In genomic region chr2:170152856-170153255, GRCm38 (mm10) we compare ENCODE assay signal across 8 mouse cellular contexts. TPM values are rescaled to one million over a fixed set of nuclear protein-coding genes. Genes with fewer than 3 reads are reported as not detected.
DNase-seq lines count a peak whose midpoint lies in the region; ATAC-seq and TF ChIP-seq lines count a peak whose summit lies in the region.

No protein-coding gene starts in this region.

- H3K4me1 ChIP-seq in lung, adult 2 months (ENCODE audit: control insufficient read depth, insufficient read depth, low read length): peaks cover 12% of the 10 kb centered on the region
- peaks cover 2% of the 10 kb centered on the region; the same call in 1 of the 2 replicates for H3K4me1 ChIP-seq in bone marrow, adult 2 months (ENCODE audit: control insufficient read depth, insufficient read depth, low read length)
- H3K4me1 ChIP-seq in heart, embryonic 16.5 days (ENCODE audit: control insufficient read depth, insufficient read depth, low read length): peaks cover 34% of the 10 kb centered on the region
- H3K4me1 ChIP-seq in liver, postnatal 0 days (ENCODE audit: insufficient read depth): peaks cover 33% of the 10 kb centered on the region

- ATAC-seq in heart, embryonic 16.5 days (replicated peaks; ENCODE audit: extremely low read depth, insufficient read depth, low FRiP score): no peak
- ATAC-seq in liver, postnatal 0 days: no peak

- no peak overlapping the region for H3K4me3 ChIP-seq in lung, adult 2 months (replicated peaks; ENCODE audit: extremely low read depth, low read depth, low read length)
- peak overlapping the region; percentile 76 for H3K4me3 ChIP-seq in bone marrow, adult 2 months (replicated peaks; ENCODE audit: control insufficient read depth, low read depth, low read length)
- peak overlapping the region; percentile 52 for H3K4me3 ChIP-seq in heart, embryonic 16.5 days (ENCODE audit: low read length)
- H3K4me3 ChIP-seq in liver, postnatal 0 days (ENCODE audit: low read depth, low read length): peak overlapping the region; percentile 66

- peak overlapping the region; percentile 46; the same call in 1 of the 2 replicates for H3K9ac ChIP-seq in heart, embryonic 16.5 days (ENCODE audit: low read length)
- H3K9ac ChIP-seq in liver, postnatal 0 days (replicated peaks): peak overlapping the region; percentile 89

- peak overlapping the region; percentile 82 for H3K27ac ChIP-seq in bone marrow, adult 2 months (ENCODE audit: control insufficient read depth, insufficient read depth, low read depth, low read length, poor library complexity)
- peak overlapping the region; percentile 95 for H3K27ac ChIP-seq in heart, embryonic 16.5 days (ENCODE audit: low read length)
- peak overlapping the region; percentile 97 for H3K27ac ChIP-seq in liver, postnatal 0 days (ENCODE audit: low read depth)

- TF ChIP-seq CTCF in lung, adult 2 months (IDR thresholded peaks at IDR 0.05; ENCODE audit: insufficient read depth, low read length): no peak
- TF ChIP-seq CTCF in bone marrow, adult 2 months (IDR thresholded peaks at IDR 0.05; ENCODE audit: control insufficient read depth, insufficient read depth, low read length): no peak
- no peak for TF ChIP-seq CTCF in liver, postnatal 0 days (IDR thresholded peaks at IDR 0.05; ENCODE audit: low read depth)

- no peaks in the 10 kb centered on the region for H3K36me3 ChIP-seq in heart, embryonic 16.5 days (ENCODE audit: control insufficient read depth, insufficient read depth)
- no peaks in the 10 kb centered on the region for H3K36me3 ChIP-seq in liver, postnatal 0 days (replicated peaks; ENCODE audit: insufficient read depth, low read length)

- no peak for TF ChIP-seq EP300 in liver, postnatal 0 days (IDR thresholded peaks at IDR 0.05; ENCODE audit: low read depth)

- peak; percentile 30 for DNase-seq in lung, adult 2 months
- DNase-seq in lung, postnatal 25 days (ENCODE audit: low spot score): no peak
- DNase-seq in liver, postnatal 0 days: peak; percentile 37
- no peak for DNase-seq in layer of hippocampus, postnatal 36 days
- DNase-seq in cerebellum, adult 9-11 months: no peak
- no peak for DNase-seq in left cerebral cortex, adult 11 months (ENCODE audit: low spot score)

- 15% methylated on average over 7 of the region's 7 CpGs for WGBS in lung, adult 2 months
- WGBS in bone marrow, adult 2 months: 19% methylated on average over 7 of the region's 7 CpGs
- WGBS in heart, embryonic 16.5 days: 45% methylated on average over 7 of the region's 7 CpGs
- WGBS in liver, postnatal 0 days (ENCODE audit: insufficient replicate concordance): 13% methylated on average over 7 of the region's 7 CpGs

- peak overlapping the region; percentile 88 for H3K4me2 ChIP-seq in heart, embryonic 16.5 days (ENCODE audit: low read depth, low read length)
- H3K4me2 ChIP-seq in liver, postnatal 0 days (ENCODE audit: low read depth, low read length): peak overlapping the region; percentile 89

- H3K9me3 ChIP-seq in heart, embryonic 16.5 days (replicated peaks; ENCODE audit: control insufficient read depth, low read length): no peaks in the 10 kb centered on the region
- H3K9me3 ChIP-seq in liver, postnatal 0 days (ENCODE audit: low read length): no peaks in the 10 kb centered on the region

- TF ChIP-seq POLR2A in lung, adult 2 months (IDR thresholded peaks at IDR 0.05; ENCODE audit: borderline replicate concordance, extremely low read depth, low read depth, low read length): no peak
- TF ChIP-seq POLR2A in bone marrow, adult 2 months (IDR thresholded peaks at IDR 0.05; ENCODE audit: borderline replicate concordance, control insufficient read depth, low read depth, low read length): no peak

- H3K27me3 ChIP-seq in heart, embryonic 16.5 days (ENCODE audit: control insufficient read depth, insufficient read depth, low read length): no peaks in the 10 kb centered on the region
- H3K27me3 ChIP-seq in liver, postnatal 0 days (ENCODE audit: insufficient read depth, low read length): no peaks in the 10 kb centered on the region

RNA-seq across cellular contexts. Expression of gene Zfp217, which starts 5.0 kb away (rescaled TPM):
- polyA plus RNA-seq in lung, adult 2 months (2012; rRNA removed): 13.7 and 19.8 TPM in 2 replicates
- 10.1 and 23.7 TPM in 2 replicates for polyA plus RNA-seq in bone marrow, adult 2 months (2011; ENCODE audit: insufficient read depth, insufficient read length, low replicate concordance, missing spikeins)
- polyA plus RNA-seq in heart, embryonic 16.5 days (2015; fragmentation: Nextera tagmentation; extraction: Ambion mirVana): 3.2 and 3.6 TPM in 2 replicates
- polyA plus RNA-seq in liver, postnatal 0 days (2015; fragmentation: Nextera tagmentation; extraction: Ambion mirVana): 2.1 and 2.4 TPM in 2 replicates
- total RNA-seq in layer of hippocampus, postnatal 36 days (2021): 1 to 10 TPM; 2.3 to 2.5 TPM

Comparison
In these comparisons a context has a peak if more than half of its experiments do, and no peak if none do; other contexts are left out.
1. DNase-seq: peak in lung, adult 2 months (single experiment) and liver, postnatal 0 days (single experiment); none in lung, postnatal 25 days (single experiment), layer of hippocampus, postnatal 36 days (0 of 2), cerebellum, adult 9-11 months (single experiment) and left cerebral cortex, adult 11 months (single experiment).
2. Peak in every context shown above with its lines, with median percentiles within 50 percentile points of each other: H3K27ac ChIP-seq.